Mouse (Mus musculus): ENCODE results near the gene Capn13. TPM values are rescaled to one million over a fixed set of nuclear protein-coding genes. Genes with fewer than 3 reads are reported as not detected.
"Not testable (repeated sequence)": the region's sequence is repeated elsewhere in the genome, so short reads cannot be mapped to it uniquely, and the experiment has no call there.

The Capn13 gene
- total RNA-seq, 2 experiments from 2014 or later, result not detected

GRCm38 (mm10) chr17:73293237-73293636 lies 107.4 kb downstream of the Capn13 start:
- no peak for DNase-seq
- intact Hi-C loops (cut with DNase I), result loop anchor here (10.0 kb wide), 3 partner anchors 198 to 498 kb away; no protein-coding TSS in a partner anchor

GRCm38 (mm10) chr17:73284301-73284700 lies 116.4 kb downstream of the Capn13 start:
- no peak for DNase-seq
- intact Hi-C loops (cut with DNase I), result no loop called here

- DNase-seq; intact Hi-C loops (cut with DNase I): not testable (repeated sequence)
These were observed 118.0 kb downstream of the Capn13 start for GRCm38 (mm10) chr17:73282702-73283101.

- no peak for DNase-seq
- intact Hi-C loops (cut with DNase I), result no loop called here
These were observed 122.9 kb downstream of the Capn13 start for GRCm38 (mm10) chr17:73277770-73278169.

GRCm38 (mm10) chr17:73275066-73275465 lies 125.6 kb downstream of the Capn13 start:
- intact Hi-C loops (cut with DNase I), result no loop called here
- DNase-seq, result no peak

GRCm38 (mm10) chr17:73273809-73274208 lies 126.9 kb downstream of the Capn13 start:
- intact Hi-C loops (cut with DNase I), result no loop called here
- no peak for DNase-seq

GRCm38 (mm10) chr17:73271797-73272600 lies 128.7 kb downstream of the Capn13 start:
- intact Hi-C loops (cut with DNase I), result no loop called here
- no peak for DNase-seq

- no peak for DNase-seq
- intact Hi-C loops (cut with DNase I), result no loop called here
These were observed 129.5 kb downstream of the Capn13 start for GRCm38 (mm10) chr17:73270871-73271796.

- DNase-seq, result no peak
- intact Hi-C loops (cut with DNase I), result no loop called here
These were observed 137.6 kb downstream of the Capn13 start for GRCm38 (mm10) chr17:73263077-73263501.

- no peak for DNase-seq
- intact Hi-C loops (cut with DNase I), result no loop called here
These were observed 138.1 kb downstream of the Capn13 start for GRCm38 (mm10) chr17:73262558-73262957.

- intact Hi-C loops (cut with DNase I); DNase-seq: not testable (repeated sequence)
These were observed 141.4 kb downstream of the Capn13 start for GRCm38 (mm10) chr17:73259258-73259657.

GRCm38 (mm10) chr17:73258620-73259019 lies 142.0 kb downstream of the Capn13 start:
- DNase-seq, result no peak
- intact Hi-C loops (cut with DNase I), result no loop called here

Measured in heart, postnatal 14 days (tissue).